Mouse (Mus musculus): ENCODE measurements around the gene 1700017D01Rik.
"Not testable (repeated sequence)": the region's sequence is repeated elsewhere in the genome, so short reads cannot be mapped to it uniquely, and the experiment has no call there.

The 1700017D01Rik gene

GRCm38 (mm10) chr19:11130776-11131175, at the start of gene 1700017D01Rik:
1700017D01Rik (minus strand) TSS chr19:11130876.
- not testable (repeated sequence) for DNase-seq (ENCODE audit: low read depth, low spot score)

- DNase-seq (ENCODE audit: low read depth, low spot score), result no peak
These were observed 46.8 kb upstream of the 1700017D01Rik start for GRCm38 (mm10) chr19:11177464-11177863.

- no peak for DNase-seq (ENCODE audit: low read depth, low spot score)
These were observed 34.5 kb upstream of the 1700017D01Rik start, which contains the start of gene 1700025F22Rik for GRCm38 (mm10) chr19:11165172-11165571. 1700025F22Rik (minus strand) TSS chr19:11165320.

GRCm38 (mm10) chr19:11157890-11158289, 27.2 kb upstream of the 1700017D01Rik start:
- DNase-seq (ENCODE audit: low read depth, low spot score), result not testable (repeated sequence)

- no peak for DNase-seq (ENCODE audit: low read depth, low spot score)
These were observed 4.7 kb upstream of the 1700017D01Rik start for GRCm38 (mm10) chr19:11135336-11135735.

- no peak for DNase-seq (ENCODE audit: low read depth, low spot score)
These were observed 4.2 kb upstream of the 1700017D01Rik start for GRCm38 (mm10) chr19:11134852-11135251.

- DNase-seq (ENCODE audit: low read depth, low spot score), result no peak
These were observed 974 bp downstream of the 1700017D01Rik start for GRCm38 (mm10) chr19:11129702-11130101.

- peak; percentile 14 for DNase-seq (ENCODE audit: low read depth, low spot score)
These were observed 9.7 kb downstream of the 1700017D01Rik start for GRCm38 (mm10) chr19:11121016-11121420.

GRCm38 (mm10) chr19:11119338-11119737, 11.3 kb downstream of the 1700017D01Rik start:
- no peak for DNase-seq (ENCODE audit: low read depth, low spot score)

- no peak for DNase-seq (ENCODE audit: low read depth, low spot score)
These were observed 22.9 kb downstream of the 1700017D01Rik start for GRCm38 (mm10) chr19:11107746-11108145.

GRCm38 (mm10) chr19:11101880-11102279, 28.8 kb downstream of the 1700017D01Rik start:
- DNase-seq (ENCODE audit: low read depth, low spot score), result no peak

GRCm38 (mm10) chr19:11098401-11098800, 32.3 kb downstream of the 1700017D01Rik start:
- no peak for DNase-seq (ENCODE audit: low read depth, low spot score)

- not testable (repeated sequence) for DNase-seq (ENCODE audit: low read depth, low spot score)
These were observed 38.5 kb downstream of the 1700017D01Rik start for GRCm38 (mm10) chr19:11092131-11092530.

GRCm38 (mm10) chr19:11080934-11081333, 49.7 kb downstream of the 1700017D01Rik start, which contains the start of gene Ms4a8a:
Ms4a8a (minus strand) TSS chr19:11081102.
- no peak for DNase-seq (ENCODE audit: low read depth, low spot score)

GRCm38 (mm10) chr19:11070364-11070763, 60.3 kb downstream of the 1700017D01Rik start:
- no peak for DNase-seq (ENCODE audit: low read depth, low spot score)

GRCm38 (mm10) chr19:11065202-11065875, 65.3 kb downstream of the 1700017D01Rik start:
- DNase-seq (ENCODE audit: low read depth, low spot score), result no peak

- no peak for DNase-seq (ENCODE audit: low read depth, low spot score)
These were observed 69.8 kb downstream of the 1700017D01Rik start for GRCm38 (mm10) chr19:11060900-11061299.

- no peak for DNase-seq (ENCODE audit: low read depth, low spot score)
These were observed 70.7 kb downstream of the 1700017D01Rik start for GRCm38 (mm10) chr19:11059967-11060366.

- not testable (repeated sequence) for DNase-seq (ENCODE audit: low read depth, low spot score)
These were observed 75.0 kb downstream of the 1700017D01Rik start for GRCm38 (mm10) chr19:11055700-11056099.

GRCm38 (mm10) chr19:11053277-11053676, 77.4 kb downstream of the 1700017D01Rik start:
- DNase-seq (ENCODE audit: low read depth, low spot score), result no peak

- DNase-seq (ENCODE audit: low read depth, low spot score), result no peak
These were observed 77.8 kb downstream of the 1700017D01Rik start for GRCm38 (mm10) chr19:11052877-11053276.

GRCm38 (mm10) chr19:11050286-11050685, 80.4 kb downstream of the 1700017D01Rik start:
- DNase-seq (ENCODE audit: low read depth, low spot score), result no peak

- no peak for DNase-seq (ENCODE audit: low read depth, low spot score)
These were observed 81.2 kb downstream of the 1700017D01Rik start for GRCm38 (mm10) chr19:11049426-11049825.
